Mouse (Mus musculus): ENCODE data around the gene Hist1h4k. TPM values are rescaled to one million over a fixed set of nuclear protein-coding genes. Genes with fewer than 3 reads are reported as not detected.
"Not testable (repeated sequence)": the region's sequence is repeated elsewhere in the genome, so short reads cannot be mapped to it uniquely, and the experiment has no call there.

Gene Hist1h4k
- polyA plus RNA-seq, 1 experiment from 2014 or later: 2.0 TPM

GRCm38 (mm10) chr13:21721107-21721756 lies 29.1 kb downstream of the Hist1h4k start:
- WGBS: 2% methylated on average over 18 of the region's 44 CpGs

DNA sequence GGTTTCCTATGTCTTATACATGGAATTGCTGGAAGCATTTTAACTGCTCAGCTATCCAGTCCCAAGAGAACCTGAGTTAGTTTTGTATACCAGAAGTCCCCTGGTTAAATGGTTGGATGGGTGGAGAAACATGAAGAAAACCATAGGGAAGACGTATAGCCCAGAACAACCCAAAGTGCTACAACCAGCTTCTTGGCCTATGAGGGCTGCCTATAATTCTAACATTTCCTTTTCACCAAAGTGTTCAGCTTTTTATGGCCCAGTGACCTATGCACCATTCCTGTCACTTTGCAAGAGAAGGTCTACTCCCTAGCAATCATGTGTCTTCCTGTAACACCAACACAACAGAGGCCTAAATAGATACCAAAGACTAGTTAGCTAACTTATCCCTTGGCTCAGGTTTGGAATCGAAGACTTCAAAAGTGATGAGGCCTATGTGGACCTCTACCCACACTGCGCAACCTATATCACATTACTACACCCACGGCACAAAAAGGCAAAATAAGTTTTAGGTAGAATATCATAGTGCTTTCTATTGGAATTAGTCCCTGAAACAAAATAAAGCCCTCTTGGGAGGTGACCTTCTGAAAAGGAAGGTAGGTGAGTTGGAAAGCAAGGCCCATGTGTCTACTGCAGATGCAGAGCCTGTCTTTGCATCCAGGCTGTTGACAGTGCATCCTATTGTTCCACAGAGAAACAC lies 31.8 kb downstream of the Hist1h4k start:
- 61% methylated on average over 4 of the region's 4 CpGs for WGBS
- Histone ChIP-seq H3K9me3 (ENCODE audit: control insufficient read depth, low read length) (no peaks in the 10 kb centered on the region), H3K27me3 (ENCODE audit: control insufficient read depth, insufficient read depth, low read length) (no peaks in the 10 kb centered on the region), H3K36me3 (replicated peaks; ENCODE audit: control insufficient read depth, insufficient read depth) (no peaks in the 10 kb centered on the region), H3K4me1 (replicated peaks; ENCODE audit: control insufficient read depth, insufficient read depth, low read length) (peaks cover 30% of the 10 kb centered on the region), H3K4me3 (replicated peaks; ENCODE audit: low read length) (peak overlapping the region; percentile 32), H3K4me2 (replicated peaks) (peak overlapping the region; percentile 84), H3K27ac (no peak overlapping the region), H3K9ac (peak overlapping the region; percentile 51)
- DNase-seq (ENCODE audit: low spot score) (no peak), ATAC-seq (ENCODE audit: low FRiP score) (no peak)

More at GRCm38 (mm10) chr13:21721107-21721756, 29.1 kb downstream of the Hist1h4k start:
- Histone ChIP-seq H3K4me3 (replicated peaks; ENCODE audit: low read length) (peak overlapping the region; percentile 34), H3K4me2 (replicated peaks) (peak overlapping the region; percentile 69), H3K4me1 (replicated peaks; ENCODE audit: control insufficient read depth, insufficient read depth, low read length) (peaks cover 22% of the 10 kb centered on the region), H3K9ac (peak overlapping the region; percentile 34; the same call in 1 of the 2 replicates), H3K27ac (peak overlapping the region; percentile 65)
- DNase-seq (ENCODE audit: low spot score); ATAC-seq (ENCODE audit: low FRiP score); H3K36me3 ChIP-seq (replicated peaks; ENCODE audit: control insufficient read depth, insufficient read depth); H3K27me3 ChIP-seq (ENCODE audit: control insufficient read depth, insufficient read depth, low read length); H3K9me3 ChIP-seq (ENCODE audit: control insufficient read depth, low read length): not testable (repeated sequence)

- not testable (repeated sequence) for H3K9me3 ChIP-seq (ENCODE audit: control insufficient read depth, low read length); H3K27me3 ChIP-seq (ENCODE audit: control insufficient read depth, insufficient read depth, low read length); H3K36me3 ChIP-seq (replicated peaks; ENCODE audit: control insufficient read depth, insufficient read depth)
- Histone ChIP-seq H3K27ac (peak within 1 kb of the TSS; percentile 87), H3K9ac (peak within 1 kb of the TSS; percentile 62), H3K4me1 (replicated peaks; ENCODE audit: control insufficient read depth, insufficient read depth, low read length) (peaks cover 29% of the 10 kb centered on the region), H3K4me2 (replicated peaks) (peak within 1 kb of the TSS; percentile 84), H3K4me3 (replicated peaks; ENCODE audit: low read length) (peak within 1 kb of the TSS; percentile 32)
- under 1% methylated on average over 24 of the region's 56 CpGs for WGBS
- peak; percentile 92 for DNase-seq (ENCODE audit: low spot score)
- ATAC-seq (ENCODE audit: low FRiP score): peak; percentile 52
Observed at GRCm38 (mm10) chr13:21717397-21718357, 32.6 kb downstream of the Hist1h4k start, which contains the start of gene Hist1h3h. Hist1h3h (plus strand) TSS chr13:21717659.

DNA sequence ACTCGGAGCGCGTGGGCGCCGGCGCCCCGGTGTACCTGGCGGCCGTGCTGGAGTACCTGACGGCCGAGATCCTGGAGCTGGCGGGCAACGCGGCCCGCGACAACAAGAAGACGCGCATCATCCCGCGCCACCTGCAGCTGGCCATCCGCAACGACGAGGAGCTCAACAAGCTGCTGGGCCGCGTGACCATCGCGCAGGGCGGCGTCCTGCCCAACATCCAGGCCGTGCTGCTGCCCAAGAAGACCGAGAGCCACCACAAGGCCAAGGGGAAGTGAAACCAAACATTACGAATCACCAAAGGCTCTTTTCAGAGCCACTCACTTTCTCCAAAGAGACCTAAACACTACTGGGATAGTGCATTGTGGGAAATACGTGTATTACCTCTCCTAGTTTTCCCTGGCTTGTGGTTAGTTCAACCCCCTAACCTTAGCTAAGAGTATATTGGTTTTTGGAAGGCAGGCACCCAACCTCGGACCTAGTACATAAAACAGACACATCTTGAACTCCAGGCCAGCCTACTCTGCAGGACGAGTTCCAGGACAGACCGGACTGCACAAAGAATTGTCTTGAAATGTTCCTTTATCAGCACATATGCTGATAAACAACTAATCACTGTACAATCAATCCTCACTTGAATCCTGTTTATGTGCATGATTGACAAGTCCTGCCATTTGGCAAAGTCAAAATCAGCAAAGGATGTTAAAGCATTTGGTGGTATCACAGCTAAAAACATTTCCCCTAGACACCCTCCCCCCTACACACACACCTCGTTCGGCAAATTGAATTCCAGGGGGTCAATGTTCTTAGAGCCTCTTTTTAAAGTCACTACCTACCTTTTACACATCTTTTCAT lies 33.5 kb downstream of the Hist1h4k start:
- not testable (repeated sequence) for ATAC-seq (ENCODE audit: low FRiP score); H3K9me3 ChIP-seq (ENCODE audit: control insufficient read depth, low read length); H3K27me3 ChIP-seq (ENCODE audit: control insufficient read depth, insufficient read depth, low read length); H3K36me3 ChIP-seq (replicated peaks; ENCODE audit: control insufficient read depth, insufficient read depth)
- Histone ChIP-seq H3K4me2 (replicated peaks) (peak overlapping the region; percentile 84), H3K4me3 (replicated peaks; ENCODE audit: low read length) (peak overlapping the region; percentile 32), H3K27ac (peak overlapping the region; percentile 87), H3K9ac (peak overlapping the region; percentile 62), H3K4me1 (replicated peaks; ENCODE audit: control insufficient read depth, insufficient read depth, low read length) (peaks cover 25% of the 10 kb centered on the region)
- WGBS: 0% methylated on average over 9 of the region's 38 CpGs
- DNase-seq (ENCODE audit: low spot score): peak; percentile 57

DNA sequence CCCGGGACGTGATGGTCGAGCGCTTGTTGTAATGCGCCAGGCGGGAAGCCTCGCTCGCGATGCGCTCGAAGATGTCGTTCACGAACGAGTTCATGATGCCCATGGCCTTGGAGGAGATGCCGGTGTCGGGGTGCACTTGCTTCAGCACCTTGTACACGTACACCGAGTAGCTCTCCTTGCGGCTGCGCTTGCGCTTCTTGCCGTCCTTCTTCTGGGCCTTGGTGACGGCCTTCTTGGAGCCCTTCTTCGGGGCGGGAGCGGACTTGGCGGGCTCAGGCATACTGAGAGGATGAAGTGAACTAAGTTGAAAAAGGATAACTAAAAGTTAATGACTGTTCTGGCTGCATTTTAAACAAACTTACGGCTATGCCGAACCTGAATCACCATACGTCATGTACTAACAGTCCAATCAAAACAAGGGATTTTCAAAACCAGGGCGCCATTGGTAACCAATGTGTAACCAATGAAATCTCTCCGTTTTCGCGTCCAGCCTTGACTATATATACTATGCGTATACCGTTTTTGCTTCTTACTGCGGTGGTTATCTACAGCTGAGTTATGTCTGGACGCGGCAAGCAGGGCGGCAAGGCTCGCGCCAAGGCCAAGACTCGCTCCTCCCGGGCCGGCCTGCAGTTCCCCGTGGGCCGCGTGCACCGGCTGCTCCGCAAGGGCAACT lies 34.3 kb downstream of the Hist1h4k start, which contains the start of the genes Hist1h2bl and Hist1h2ai:
TSS of gene Hist1h2bl (minus strand) at position 280 of the 676 bp plus-strand sequence.
TSS of gene Hist1h2ai (plus strand) at position 559 of the 676 bp plus-strand sequence.
- WGBS: under 1% methylated on average over 28 of the region's 50 CpGs
- not testable (repeated sequence) for H3K9me3 ChIP-seq (ENCODE audit: control insufficient read depth, low read length); H3K36me3 ChIP-seq (replicated peaks; ENCODE audit: control insufficient read depth, insufficient read depth); H3K27me3 ChIP-seq (ENCODE audit: control insufficient read depth, insufficient read depth, low read length)
- H3K9ac ChIP-seq: peak within 1 kb of the TSS; percentile 62
- peak within 1 kb of the TSS; percentile 32 for H3K4me3 ChIP-seq (replicated peaks; ENCODE audit: low read length)
- ATAC-seq (ENCODE audit: low FRiP score) (peak; percentile 95), DNase-seq (ENCODE audit: low spot score) (peak; percentile 97)
- H3K4me2 ChIP-seq (replicated peaks): peak within 1 kb of the TSS; percentile 84
- peaks cover 25% of the 10 kb centered on the region for H3K4me1 ChIP-seq (replicated peaks; ENCODE audit: control insufficient read depth, insufficient read depth, low read length)
- peak within 1 kb of the TSS; percentile 87 for H3K27ac ChIP-seq

GRCm38 (mm10) chr13:21715131-21715863 lies 35.0 kb downstream of the Hist1h4k start:
- no peaks in the 10 kb centered on the region for H3K36me3 ChIP-seq (replicated peaks; ENCODE audit: control insufficient read depth, insufficient read depth)
- ATAC-seq (ENCODE audit: low FRiP score) (no peak), DNase-seq (ENCODE audit: low spot score) (no peak)
- H3K4me1 ChIP-seq (replicated peaks; ENCODE audit: control insufficient read depth, insufficient read depth, low read length): peaks cover 25% of the 10 kb centered on the region
- H3K4me3 ChIP-seq (replicated peaks; ENCODE audit: low read length): peak overlapping the region; percentile 32
- H3K4me2 ChIP-seq (replicated peaks): peak overlapping the region; percentile 84
- WGBS: under 1% methylated on average over 19 of the region's 22 CpGs
- no peaks in the 10 kb centered on the region for H3K27me3 ChIP-seq (ENCODE audit: control insufficient read depth, insufficient read depth, low read length)
- H3K9me3 ChIP-seq (ENCODE audit: control insufficient read depth, low read length): no peaks in the 10 kb centered on the region
- peak overlapping the region; percentile 50 for H3K9ac ChIP-seq
- H3K27ac ChIP-seq: peak overlapping the region; percentile 68

DNA sequence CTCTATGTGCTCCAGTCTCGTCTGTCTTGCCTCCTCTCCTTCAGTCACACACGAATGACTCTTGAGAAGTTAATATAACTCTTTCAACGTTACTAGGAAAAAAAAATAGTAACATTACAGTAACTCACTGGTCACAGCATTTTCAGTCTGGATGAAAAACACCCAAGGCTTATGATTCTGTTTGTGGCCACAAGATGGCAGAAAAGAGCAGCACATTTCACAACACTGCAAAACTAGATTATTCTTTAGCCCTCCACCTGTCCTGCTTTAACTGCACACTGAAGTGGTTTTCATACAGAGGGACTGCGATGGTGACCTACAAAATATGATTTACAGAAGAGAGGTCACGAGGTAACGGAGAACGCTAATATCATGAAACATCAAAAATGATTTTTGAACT lies 35.6 kb downstream of the Hist1h4k start:
- peak overlapping the region; percentile 68; the same call in 1 of the 2 replicates for H3K27ac ChIP-seq
- H3K4me1 ChIP-seq (replicated peaks; ENCODE audit: control insufficient read depth, insufficient read depth, low read length): peaks cover 25% of the 10 kb centered on the region
- no peaks in the 10 kb centered on the region for H3K9me3 ChIP-seq (ENCODE audit: control insufficient read depth, low read length)
- ATAC-seq (ENCODE audit: low FRiP score) (no peak), DNase-seq (ENCODE audit: low spot score) (peak; percentile 84)
- no peaks in the 10 kb centered on the region for H3K36me3 ChIP-seq (replicated peaks; ENCODE audit: control insufficient read depth, insufficient read depth)
- peak overlapping the region; percentile 32 for H3K4me3 ChIP-seq (replicated peaks; ENCODE audit: low read length)
- H3K4me2 ChIP-seq (replicated peaks): peak overlapping the region; percentile 84
- H3K27me3 ChIP-seq (ENCODE audit: control insufficient read depth, insufficient read depth, low read length): no peaks in the 10 kb centered on the region
- WGBS: 2% methylated on average over 7 of the region's 7 CpGs
- H3K9ac ChIP-seq: 0 out of 2 replicates have a peak overlapping the region, but pooled peaks have one; percentile 50
